Mouse (Mus musculus) stomach, embryonic 15.5 days (tissue): Measurements from ENCODE around the gene Taar5. TPM values are rescaled to one million over a fixed set of nuclear protein-coding genes. Genes with fewer than 3 reads are reported as not detected.

Source experiments
- ATAC-seq: fragments of 200-750 bp; cut with Nextera tagmentation; 2 replicates; pipeline ENCODE4 v1.8.0; 2017; ENCODE audit warnings: low read depth, moderate number of reproducible peaks, moderate TSS enrichment; ENCODE audit not compliant: insufficient read depth, low FRiP score
- H3K27ac ChIP-seq: fragments of 300-500 bp; sonication (generic); 2 replicates; pipeline ENCODE4 v1.5.1; 2015; ENCODE audit warnings: mild to moderate bottlenecking, inconsistent platforms
- H3K27me3 ChIP-seq: fragments of 300-500 bp; sonication (generic); replicated peaks from 2 replicates; pipeline ENCODE4 v1.6.1; 2015; ENCODE audit warnings: inconsistent platforms
- H3K36me3 ChIP-seq: fragments of 300-500 bp; sonication (generic); 2 replicates; pipeline ENCODE4 v1.6.1; 2015; ENCODE audit warnings: inconsistent platforms
- H3K4me1 ChIP-seq: fragments of 300-500 bp; sonication (generic); 2 replicates; pipeline ENCODE4 v1.6.1; 2015; ENCODE audit warnings: inconsistent platforms
- H3K4me2 ChIP-seq: fragments of 300-500 bp; sonication (generic); 2 replicates; pipeline ENCODE4 v1.6.1; 2015; ENCODE audit warnings: mild to moderate bottlenecking, inconsistent platforms
- H3K4me3 ChIP-seq: fragments of 300-500 bp; sonication (generic); replicated peaks from 2 replicates; pipeline ENCODE4 v1.5.1; 2015; ENCODE audit warnings: inconsistent platforms
- H3K9ac ChIP-seq: fragments of 300-500 bp; sonication (generic); 2 replicates; pipeline ENCODE4 v1.6.1; 2015; ENCODE audit warnings: inconsistent platforms
- H3K9me3 ChIP-seq: fragments of 300-500 bp; sonication (generic); 2 replicates; pipeline ENCODE4 v1.6.1; 2016; ENCODE audit warnings: inconsistent platforms
- WGBS: fragments of 180-500 bp; shearing (Covaris S2); methylation state at CpG from one replicate; pipeline ENCODE4 v1.1.7; 2015; 5-methylcytosine and 5-hydroxymethylcytosine counted together
- polyA plus RNA-seq: library from polyadenylated mRNA; unstranded; fragments of >200 nt; fragmentation: Nextera tagmentation; extraction: Ambion mirVana; gene quantifications from 2 replicates; pipeline ENCODE4 v1.2.1, GENCODE M21; 2015

Gene Taar5
- not detected in 2 replicates for polyA plus RNA-seq

DNA sequence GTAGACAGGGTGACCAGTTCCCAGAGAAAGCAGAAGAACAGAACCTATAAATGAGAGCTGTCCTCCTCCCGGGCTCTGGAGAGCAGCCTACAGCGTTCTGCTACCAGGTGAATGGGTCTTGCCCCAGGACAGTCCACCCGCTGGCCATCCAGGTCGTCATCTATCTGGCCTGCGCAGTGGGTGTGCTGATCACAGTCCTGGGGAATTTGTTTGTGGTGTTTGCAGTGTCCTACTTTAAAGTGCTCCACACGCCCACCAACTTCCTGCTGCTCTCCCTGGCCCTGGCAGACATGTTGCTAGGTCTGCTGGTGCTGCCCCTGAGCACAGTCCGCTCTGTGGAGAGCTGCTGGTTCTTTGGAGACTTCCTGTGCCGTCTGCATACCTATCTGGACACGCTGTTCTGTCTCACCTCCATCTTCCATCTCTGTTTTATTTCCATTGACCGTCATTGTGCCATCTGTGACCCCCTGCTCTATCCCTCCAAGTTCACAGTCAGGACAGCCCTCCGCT is at the start of gene Taar5:
TSS of gene Taar5 (plus strand) at position 51 of the 510 bp plus-strand sequence.
- Histone ChIP-seq H3K4me2 (no peak within 1 kb of the TSS), H3K27ac (no peak within 1 kb of the TSS), H3K4me3 (no peak within 1 kb of the TSS), H3K27me3 (no peaks in the 10 kb centered on the region), H3K4me1 (no peaks in the 10 kb centered on the region), H3K9ac (no peak within 1 kb of the TSS), H3K9me3 (no peaks in the 10 kb centered on the region), H3K36me3 (no peaks in the 10 kb centered on the region)
- WGBS = 89% methylated on average over 11 of the region's 11 CpGs
- ATAC-seq = no peak

DNA sequence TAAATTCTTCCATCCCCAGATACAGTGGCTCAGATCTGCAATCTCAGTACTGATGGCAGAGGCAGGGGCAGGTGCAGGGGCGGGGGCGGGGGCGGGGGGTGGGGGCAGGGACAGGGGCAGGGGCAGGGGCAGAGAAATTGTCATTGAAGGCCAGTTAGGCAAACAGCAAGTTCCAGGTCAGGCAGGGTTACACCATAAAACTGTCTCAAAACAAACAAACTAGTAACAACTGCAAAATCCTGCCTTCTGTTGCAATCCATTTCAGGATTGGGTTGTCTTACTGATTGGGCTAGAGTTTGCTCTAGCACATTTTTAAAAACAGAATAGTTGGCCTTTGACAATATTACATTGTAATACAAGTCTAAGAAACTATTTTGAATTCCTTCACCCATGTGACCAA is 48.0 kb upstream of the Taar5 start:
- no peak overlapping the region for H3K27ac ChIP-seq
- H3K4me1 ChIP-seq = no peaks in the 10 kb centered on the region
- no peak overlapping the region for H3K9ac ChIP-seq
- no peak for ATAC-seq
- H3K4me3 ChIP-seq = no peak overlapping the region
- 56% methylated on average over 3 of the region's 3 CpGs for WGBS
- H3K27me3 ChIP-seq = no peaks in the 10 kb centered on the region
- H3K9me3 ChIP-seq = no peaks in the 10 kb centered on the region
- no peaks in the 10 kb centered on the region for H3K36me3 ChIP-seq
- H3K4me2 ChIP-seq = no peak overlapping the region

DNA sequence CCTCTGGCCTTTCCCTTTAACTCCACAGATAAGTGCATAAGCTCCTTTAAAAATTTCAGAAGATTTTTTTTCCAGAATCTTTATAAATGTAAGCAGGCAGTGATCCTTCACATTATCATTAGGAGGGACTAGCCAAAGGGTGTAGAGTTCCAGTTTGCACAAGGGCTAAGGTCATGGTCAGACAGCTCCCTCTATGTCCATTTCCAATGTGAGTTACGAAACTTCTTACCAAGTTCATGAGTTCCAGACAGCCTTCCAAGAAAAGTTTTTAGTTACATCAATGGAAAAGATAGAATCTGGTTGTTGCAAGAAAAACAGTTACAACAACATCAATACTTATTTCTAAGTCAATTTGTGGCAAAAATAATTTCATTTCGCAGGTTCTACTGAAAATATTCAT is 46.6 kb upstream of the Taar5 start:
- H3K9me3 ChIP-seq = no peaks in the 10 kb centered on the region
- no peaks in the 10 kb centered on the region for H3K36me3 ChIP-seq
- 85% methylated on average over 2 of the region's 2 CpGs for WGBS

DNA sequence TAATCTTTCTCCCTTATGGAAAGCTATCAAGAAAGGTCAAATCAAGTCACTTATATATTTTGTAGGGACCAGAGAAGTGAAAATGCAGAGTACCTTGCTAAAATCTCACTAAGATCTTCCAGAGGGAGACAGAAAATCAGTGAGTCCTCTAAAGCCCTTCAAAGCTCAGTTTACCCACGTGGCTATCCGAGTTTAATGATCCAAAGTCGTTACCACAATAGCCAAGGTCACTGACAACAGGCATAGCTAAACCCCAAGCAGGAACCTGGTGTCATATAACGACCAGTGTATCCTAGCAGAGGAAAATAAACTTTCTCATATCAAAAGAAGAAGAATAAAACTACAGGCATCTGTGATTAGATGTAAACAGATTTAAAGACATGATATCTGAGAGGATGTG is 32.9 kb upstream of the Taar5 start:
- Histone ChIP-seq H3K4me2 (no peak overlapping the region), H3K9ac (no peak overlapping the region), H3K27ac (no peak overlapping the region), H3K9me3 (no peaks in the 10 kb centered on the region), H3K36me3 (no peaks in the 10 kb centered on the region), H3K27me3 (no peaks in the 10 kb centered on the region), H3K4me1 (no peaks in the 10 kb centered on the region), H3K4me3 (no peak overlapping the region)
- 53% methylated on average over 4 of the region's 4 CpGs for WGBS
- no peak for ATAC-seq

More for the DNA sequence above, 46.6 kb upstream of the Taar5 start:
- no peak for ATAC-seq
- H3K4me3 ChIP-seq = no peak overlapping the region
- no peaks in the 10 kb centered on the region for H3K4me1 ChIP-seq
- H3K9ac ChIP-seq = no peak overlapping the region
- H3K27me3 ChIP-seq = no peaks in the 10 kb centered on the region
- H3K4me2 ChIP-seq = no peak overlapping the region
- no peak overlapping the region for H3K27ac ChIP-seq

DNA sequence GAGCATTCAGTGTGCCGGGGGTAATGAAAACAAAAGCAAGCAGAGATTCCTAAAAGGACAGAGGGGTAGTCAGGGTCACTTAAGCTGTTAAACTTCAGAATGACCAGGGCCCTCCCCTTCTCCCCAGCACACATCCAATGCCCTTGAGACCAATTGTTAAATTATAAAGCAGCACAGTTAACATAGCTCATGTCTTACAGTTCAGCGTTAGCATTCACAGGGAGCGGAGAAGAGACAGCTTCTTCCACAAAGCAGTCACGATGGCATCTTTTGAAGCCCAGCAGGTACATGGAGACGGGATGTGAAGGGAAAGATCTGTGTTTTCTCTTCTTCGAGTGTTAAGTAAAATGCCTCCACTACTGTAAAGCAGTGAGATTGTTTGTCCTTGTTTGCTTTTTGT is 32.2 kb upstream of the Taar5 start, which contains the start of gene Taar2:
TSS of gene Taar2 (plus strand) at position 261 of the 400 bp plus-strand sequence.
- no peaks in the 10 kb centered on the region for H3K36me3 ChIP-seq
- H3K27ac ChIP-seq = no peak within 1 kb of the TSS
- no peak within 1 kb of the TSS for H3K4me3 ChIP-seq
- no peak within 1 kb of the TSS for H3K4me2 ChIP-seq
- H3K9ac ChIP-seq = no peak within 1 kb of the TSS
- WGBS = 56% methylated on average over 6 of the region's 6 CpGs
- H3K9me3 ChIP-seq = no peaks in the 10 kb centered on the region
- H3K27me3 ChIP-seq = no peaks in the 10 kb centered on the region
- ATAC-seq = no peak
- H3K4me1 ChIP-seq = no peaks in the 10 kb centered on the region

DNA sequence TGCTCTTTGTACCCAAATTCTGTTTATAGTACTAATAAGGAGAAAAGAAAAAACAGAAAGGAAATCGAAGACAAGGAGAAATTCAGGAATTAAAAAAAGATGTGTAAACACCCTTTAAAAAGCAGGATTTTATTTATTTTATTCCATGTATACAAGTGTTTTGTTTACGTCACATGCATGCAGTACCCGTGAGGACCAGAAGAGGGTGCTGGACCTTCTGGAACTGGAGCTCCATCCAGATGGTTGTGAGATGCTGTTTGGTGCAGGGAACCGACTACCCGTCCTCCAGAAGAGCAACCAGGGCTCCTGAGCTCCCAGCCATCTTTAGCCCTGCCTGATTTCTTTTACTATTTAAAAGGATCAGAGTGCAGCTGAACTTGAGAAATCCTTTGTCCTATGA is 28.0 kb upstream of the Taar5 start:
- Histone ChIP-seq H3K36me3 (no peaks in the 10 kb centered on the region), H3K27me3 (no peaks in the 10 kb centered on the region), H3K9ac (no peak overlapping the region), H3K4me1 (no peaks in the 10 kb centered on the region), H3K27ac (no peak overlapping the region), H3K4me3 (no peak overlapping the region), H3K4me2 (no peak overlapping the region), H3K9me3 (no peaks in the 10 kb centered on the region)
- 79% methylated on average over 5 of the region's 5 CpGs for WGBS
- no peak for ATAC-seq

DNA sequence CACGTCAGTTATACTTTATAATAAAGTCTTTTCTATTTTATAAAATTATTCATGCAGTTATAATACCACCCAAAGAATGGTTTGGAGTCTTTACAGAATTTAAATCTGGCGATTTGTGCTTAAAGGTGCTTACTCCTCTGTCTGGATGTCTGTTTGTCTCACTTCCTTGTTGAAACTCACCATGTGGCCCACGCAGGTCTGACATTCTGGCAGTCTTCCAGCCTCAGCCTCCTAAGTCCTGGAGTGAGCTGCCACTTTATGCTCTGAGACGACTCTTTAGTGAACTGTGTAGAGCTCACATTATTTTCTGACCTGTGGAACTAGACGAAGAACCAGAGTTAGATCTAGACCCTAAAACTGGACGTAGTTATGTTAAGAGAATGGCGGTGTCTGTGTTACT is 22.5 kb upstream of the Taar5 start:
- H3K4me3 ChIP-seq = no peak overlapping the region
- H3K27me3 ChIP-seq = no peaks in the 10 kb centered on the region
- no peaks in the 10 kb centered on the region for H3K36me3 ChIP-seq
- H3K27ac ChIP-seq = no peak overlapping the region
- H3K4me1 ChIP-seq = no peaks in the 10 kb centered on the region
- no peak overlapping the region for H3K4me2 ChIP-seq
- no peak for ATAC-seq
- H3K9me3 ChIP-seq = no peaks in the 10 kb centered on the region
- WGBS = 42% methylated on average over 7 of the region's 7 CpGs
- H3K9ac ChIP-seq = no peak overlapping the region

DNA sequence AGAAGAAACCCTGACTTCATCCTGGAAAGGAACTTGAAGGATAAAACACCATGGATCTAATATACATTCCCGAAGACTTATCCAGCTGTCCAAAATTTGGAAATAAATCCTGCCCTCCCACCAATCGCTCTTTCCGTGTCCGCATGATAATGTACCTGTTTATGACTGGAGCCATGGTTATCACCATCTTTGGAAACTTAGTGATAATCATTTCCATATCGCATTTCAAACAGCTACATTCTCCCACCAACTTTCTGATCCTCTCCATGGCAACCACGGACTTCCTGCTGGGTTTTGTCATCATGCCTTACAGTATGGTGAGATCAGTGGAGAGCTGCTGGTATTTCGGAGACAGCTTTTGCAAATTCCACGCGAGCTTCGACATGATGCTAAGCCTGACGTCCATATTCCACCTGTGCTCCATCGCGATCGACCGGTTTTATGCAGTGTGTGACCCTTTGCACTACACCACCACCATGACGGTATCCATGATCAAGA is 20.9 kb upstream of the Taar5 start, which contains the start of gene Taar3:
TSS of gene Taar3 (plus strand) at position 51 of the 498 bp plus-strand sequence.
- 87% methylated on average over 16 of the region's 16 CpGs for whole genome bisulfite sequencing
- H3K4me2 ChIP-seq = no peak within 1 kb of the TSS
- H3K27ac ChIP-seq = no peak within 1 kb of the TSS
- H3K4me1 ChIP-seq = no peaks in the 10 kb centered on the region
- no peaks in the 10 kb centered on the region for H3K36me3 ChIP-seq
- H3K27me3 ChIP-seq = no peaks in the 10 kb centered on the region
- no peak within 1 kb of the TSS for H3K4me3 ChIP-seq
- H3K9me3 ChIP-seq = no peaks in the 10 kb centered on the region
- no peak for ATAC-seq
- no peak within 1 kb of the TSS for H3K9ac ChIP-seq

DNA sequence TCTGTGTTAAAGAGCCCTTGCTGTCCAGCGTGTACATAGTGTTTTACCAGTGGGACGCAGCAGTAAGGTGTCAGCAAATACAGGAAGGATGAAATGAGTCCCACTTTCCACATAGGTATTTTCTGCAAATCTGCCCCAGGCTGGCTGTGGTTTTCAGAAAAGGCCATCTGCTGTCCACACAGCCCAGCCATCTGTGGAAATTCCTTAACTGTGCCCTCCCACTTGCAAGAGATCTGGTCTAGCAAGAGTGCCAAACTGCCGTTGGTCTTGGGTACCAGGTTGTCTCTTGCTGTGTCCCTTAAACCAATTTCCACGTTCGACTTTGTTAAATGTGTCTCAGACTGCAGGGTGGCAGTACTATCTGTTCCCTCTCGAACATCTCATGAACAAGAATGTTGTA is 18.8 kb upstream of the Taar5 start:
- ATAC-seq = no peak
- WGBS = 75% methylated on average over 6 of the region's 6 CpGs

DNA sequence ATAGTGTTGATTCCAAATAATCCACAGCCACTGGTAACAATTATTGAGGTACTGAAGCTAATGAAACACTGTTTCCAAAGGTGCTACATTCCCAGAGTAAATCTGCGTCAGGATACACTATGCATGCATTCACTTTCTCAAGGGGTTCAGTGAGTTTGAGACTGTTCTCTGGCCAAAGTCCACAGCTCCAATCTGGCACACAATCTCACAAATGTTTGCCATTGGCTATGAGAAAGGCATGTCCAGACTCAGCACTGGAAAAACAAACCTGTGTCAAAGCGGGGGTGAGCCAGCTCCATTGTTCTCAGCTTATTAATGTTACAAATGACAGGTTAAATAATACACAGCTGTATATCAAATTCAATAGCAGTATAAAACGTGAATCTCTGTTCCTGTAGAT is 11.4 kb upstream of the Taar5 start:
- no peak overlapping the region for H3K27ac ChIP-seq
- no peaks in the 10 kb centered on the region for H3K9me3 ChIP-seq
- peak; percentile 85 for ATAC-seq
- no peak overlapping the region for H3K4me3 ChIP-seq
- peaks cover 2% of the 10 kb centered on the region; the same call in 1 of the 2 replicates for H3K4me1 ChIP-seq
- no peaks in the 10 kb centered on the region for H3K27me3 ChIP-seq
- H3K4me2 ChIP-seq = no peak overlapping the region
- no peak overlapping the region for H3K9ac ChIP-seq
- no peaks in the 10 kb centered on the region for H3K36me3 ChIP-seq
- WGBS = 42% methylated on average over 3 of the region's 3 CpGs

More for the DNA sequence above, 18.8 kb upstream of the Taar5 start:
- no peak overlapping the region for H3K4me2 ChIP-seq
- H3K27me3 ChIP-seq = no peaks in the 10 kb centered on the region
- no peak overlapping the region for H3K27ac ChIP-seq
- H3K9ac ChIP-seq = no peak overlapping the region
- no peaks in the 10 kb centered on the region for H3K9me3 ChIP-seq
- no peaks in the 10 kb centered on the region for H3K4me1 ChIP-seq
- H3K36me3 ChIP-seq = no peaks in the 10 kb centered on the region
- no peak overlapping the region for H3K4me3 ChIP-seq

DNA sequence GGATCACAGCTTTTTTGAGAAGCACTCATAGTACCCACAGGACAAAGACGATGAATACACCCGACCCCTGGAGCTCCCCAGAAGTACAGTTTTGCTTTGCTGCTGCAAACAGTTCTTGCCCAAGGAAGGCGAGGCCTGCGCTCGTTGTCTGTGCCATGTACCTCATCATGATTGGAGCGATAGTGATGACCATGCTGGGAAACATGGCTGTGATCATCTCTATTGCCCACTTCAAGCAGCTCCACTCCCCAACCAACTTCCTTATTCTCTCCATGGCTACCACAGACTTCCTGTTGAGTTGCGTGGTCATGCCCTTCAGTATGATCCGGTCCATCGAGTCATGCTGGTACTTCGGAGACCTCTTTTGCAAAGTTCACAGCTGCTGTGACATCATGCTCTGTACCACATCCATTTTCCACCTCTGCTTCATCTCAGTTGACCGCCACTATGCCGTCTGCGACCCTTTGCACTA is 10.0 kb upstream of the Taar5 start, which contains the start of gene Taar4:
TSS of gene Taar4 (plus strand) at position 51 of the 472 bp plus-strand sequence.
- H3K4me3 ChIP-seq = no peak within 1 kb of the TSS
- WGBS = 90% methylated on average over 13 of the region's 13 CpGs

DNA sequence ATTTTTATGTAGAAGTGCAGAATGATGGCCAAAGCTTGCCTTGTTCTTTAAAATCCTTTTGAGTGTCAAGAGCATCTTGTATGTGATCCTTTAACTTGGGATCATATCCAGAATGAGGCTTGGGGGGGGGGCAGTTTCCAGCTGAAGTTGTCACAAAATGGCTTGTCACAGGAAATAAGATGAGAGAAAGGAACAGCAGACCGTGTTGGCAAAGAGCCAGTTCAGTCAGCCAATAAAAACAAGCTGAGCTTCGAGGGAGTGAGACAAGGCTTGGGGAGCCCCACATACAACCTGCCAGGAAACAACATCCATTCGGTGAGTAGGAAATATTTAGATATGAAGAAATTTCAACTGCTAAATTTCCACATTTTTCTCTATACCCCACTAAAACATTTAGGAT is 7.1 kb upstream of the Taar5 start:
- Histone ChIP-seq H3K4me1 (peaks cover 2% of the 10 kb centered on the region; the same call in 1 of the 2 replicates), H3K27ac (no peak overlapping the region), H3K27me3 (no peaks in the 10 kb centered on the region), H3K36me3 (no peaks in the 10 kb centered on the region), H3K9me3 (no peaks in the 10 kb centered on the region), H3K4me3 (no peak overlapping the region), H3K4me2 (no peak overlapping the region), H3K9ac (no peak overlapping the region)
- no peak for ATAC-seq
- 42% methylated on average over 3 of the region's 3 CpGs for WGBS

More for the DNA sequence above, 10.0 kb upstream of the Taar5 start, which contains the start of gene Taar4:
- H3K4me2 ChIP-seq = no peak within 1 kb of the TSS
- ATAC-seq = no peak
- peaks cover 2% of the 10 kb centered on the region; the same call in 1 of the 2 replicates for H3K4me1 ChIP-seq
- no peaks in the 10 kb centered on the region for H3K36me3 ChIP-seq
- no peak within 1 kb of the TSS for H3K9ac ChIP-seq
- no peaks in the 10 kb centered on the region for H3K27me3 ChIP-seq
- no peaks in the 10 kb centered on the region for H3K9me3 ChIP-seq
- H3K27ac ChIP-seq = no peak within 1 kb of the TSS
